Mouse (Mus musculus): Measurements from ENCODE around the gene Muc15.

GRCm38 (mm10) chr2:110740493-110740892 lies 19.4 kb downstream of the Muc15 start:
- no peak for TF ChIP-seq MYC (IDR thresholded peaks at IDR 0.05; ENCODE audit: low read depth, low read length)
- TF ChIP-seq CTCF (IDR thresholded peaks at IDR 0.05 in 2 of 3, conservative IDR thresholded peaks at IDR 0.05 in 1 of 3; ENCODE audit: control insufficient read depth in 1 of 3, insufficient read depth in 1 of 3, low read depth in 2 of 3, low read length in 3 of 3, poor library complexity in 1 of 3, severe bottlenecking in 1 of 3) = no peak
- no peak for TF ChIP-seq POLR2A (IDR thresholded peaks at IDR 0.05; ENCODE audit: control insufficient read depth in 1 of 2, insufficient read depth in 1 of 2, low read depth in 1 of 2, low read length in 2 of 2, poor library complexity in 1 of 2)
- TF ChIP-seq POLR2AphosphoS2 (IDR thresholded peaks at IDR 0.05; ENCODE audit: low read length) = no peak
- no peak for TF ChIP-seq CHD1 (IDR thresholded peaks at IDR 0.05; ENCODE audit: low read depth, low read length)
- no peak for TF ChIP-seq TAL1 (IDR thresholded peaks at IDR 0.05; ENCODE audit: low read length)
- TF ChIP-seq ZMIZ1 (IDR thresholded peaks at IDR 0.05; ENCODE audit: low read depth, low read length) = no peak
- no peak for TF ChIP-seq USF1 (IDR thresholded peaks at IDR 0.05; ENCODE audit: low read depth, low read length)
- TF ChIP-seq TBP (IDR thresholded peaks at IDR 0.05; ENCODE audit: low read depth, low read length) = no peak
- TF ChIP-seq MXI1 (IDR thresholded peaks at IDR 0.05; ENCODE audit: low read depth, low read length) = no peak
- no peak for TF ChIP-seq E2F4 (IDR thresholded peaks at IDR 0.05; ENCODE audit: borderline replicate concordance, low read depth, low read length)
